Mouse (Mus musculus) embryonic facial prominence, embryonic 12.5 days (tissue): ENCODE measurements around the gene Olfr190. TPM values are rescaled to one million over a fixed set of nuclear protein-coding genes. Genes with fewer than 3 reads are reported as not detected.
"Not testable (repeated sequence)": the region's sequence is repeated elsewhere in the genome, so short reads cannot be mapped to it uniquely, and the experiment has no call there.

Experiments used
- ATAC-seq: fragments of 200-750 bp; cut with Nextera tagmentation; 2 replicates; pipeline ENCODE4 v1.8.0; 2017; ENCODE audit not compliant: insufficient number of reproducible peaks, insufficient read depth, low FRiP score, low TSS enrichment
- H3K27ac ChIP-seq: fragments of 300-500 bp; sonication (generic); 2 replicates; pipeline ENCODE4 v1.5.1; 2016; ENCODE audit warnings: mild to moderate bottlenecking
- H3K27me3 ChIP-seq: fragments of 300-500 bp; sonication (generic); 2 replicates; pipeline ENCODE4 v1.6.1; 2016; ENCODE audit warnings: mild to moderate bottlenecking, moderate library complexity
- H3K36me3 ChIP-seq: fragments of 300-500 bp; sonication (generic); 2 replicates; pipeline ENCODE4 v1.6.1; 2016; ENCODE audit warnings: mild to moderate bottlenecking
- H3K4me1 ChIP-seq: fragments of 300-500 bp; sonication (generic); 2 replicates; pipeline ENCODE4 v1.6.1; 2016
- H3K4me2 ChIP-seq: fragments of 300-500 bp; sonication (generic); replicated peaks from 2 replicates; pipeline ENCODE4 v1.6.1; 2016; ENCODE audit warnings: mild to moderate bottlenecking, moderate library complexity
- H3K4me3 ChIP-seq: fragments of 300-500 bp; sonication (generic); 2 replicates; pipeline ENCODE4 v1.5.1; 2016; ENCODE audit warnings: mild to moderate bottlenecking
- H3K9ac ChIP-seq: fragments of 300-500 bp; sonication (generic); 2 replicates; pipeline ENCODE4 v1.6.1; 2016; ENCODE audit warnings: mild to moderate bottlenecking, moderate library complexity
- H3K9me3 ChIP-seq: fragments of 300-500 bp; sonication (generic); 2 replicates; pipeline ENCODE4 v1.6.1; 2016; ENCODE audit warnings: mild to moderate bottlenecking, moderate library complexity
- WGBS: fragments of 180-500 bp; shearing (Covaris S2); methylation state at CpG from one replicate; pipeline ENCODE4 v1.1.7; 2016; 5-methylcytosine and 5-hydroxymethylcytosine counted together
- polyA plus RNA-seq: library from polyadenylated mRNA; unstranded; fragments of >200 nt; fragmentation: Nextera tagmentation; extraction: Ambion mirVana; gene quantifications from 2 replicates; pipeline ENCODE4 v1.2.1, GENCODE M21; 2016

The Olfr190 gene
- polyA plus RNA-seq = not detected in 2 replicates

DNA sequence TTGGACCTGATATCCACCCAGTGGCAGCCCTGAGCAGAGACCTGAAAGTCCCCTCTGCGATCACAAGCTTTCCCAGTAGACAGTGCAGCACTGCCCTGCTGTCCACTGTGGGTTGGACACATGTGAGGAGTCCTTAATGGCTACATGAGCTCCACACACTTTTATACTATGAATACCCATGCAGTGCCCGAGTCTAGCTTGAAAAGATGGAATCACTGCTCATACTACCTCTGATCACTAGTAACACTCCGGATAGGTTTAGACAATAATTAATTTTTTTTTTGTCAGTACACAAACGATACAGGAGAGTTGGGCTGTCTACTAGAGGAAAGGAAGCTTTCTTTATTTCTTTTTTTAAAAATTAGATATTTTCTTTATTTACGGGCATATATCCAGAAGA is at the start of gene Olfr190:
TSS of gene Olfr190 (minus strand) at position 101 of the 400 bp plus-strand sequence.
- ATAC-seq = no peak
- Histone ChIP-seq H3K36me3 (no peaks in the 10 kb centered on the region), H3K9ac (no peak within 1 kb of the TSS), H3K4me3 (no peak within 1 kb of the TSS), H3K27me3 (no peaks in the 10 kb centered on the region), H3K4me1 (no peaks in the 10 kb centered on the region), H3K27ac (no peak within 1 kb of the TSS), H3K9me3 (no peaks in the 10 kb centered on the region), H3K4me2 (no peak within 1 kb of the TSS)
- 89% methylated on average over 5 of the region's 5 CpGs for WGBS

DNA sequence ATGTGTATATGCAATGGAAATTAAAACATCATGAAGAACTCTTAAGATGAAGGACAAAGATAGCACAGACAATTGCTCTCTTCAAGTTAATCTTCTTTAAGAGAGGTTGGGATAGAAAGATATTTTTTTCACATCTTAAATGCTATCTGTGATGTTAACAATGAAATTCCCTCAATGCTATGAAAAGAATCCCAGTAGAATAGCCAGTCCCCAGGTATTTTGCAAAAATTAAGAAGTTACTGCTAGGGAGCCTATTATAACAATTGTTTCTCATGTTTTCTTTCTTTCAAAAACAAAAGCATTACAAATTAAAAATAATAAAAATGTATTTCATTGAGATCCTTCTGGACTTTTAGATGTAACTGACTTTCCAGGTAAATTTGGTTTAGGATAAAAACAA is 43.2 kb upstream of the Olfr190 start, which contains the start of gene Olfr194:
TSS of gene Olfr194 (minus strand) at position 101 of the 400 bp plus-strand sequence.
- Histone ChIP-seq H3K4me3 (no peak within 1 kb of the TSS), H3K4me2 (no peak within 1 kb of the TSS), H3K9me3 (no peaks in the 10 kb centered on the region), H3K36me3 (no peaks in the 10 kb centered on the region), H3K4me1 (no peaks in the 10 kb centered on the region), H3K27me3 (no peaks in the 10 kb centered on the region), H3K9ac (no peak within 1 kb of the TSS), H3K27ac (no peak within 1 kb of the TSS)
- ATAC-seq = no peak

DNA sequence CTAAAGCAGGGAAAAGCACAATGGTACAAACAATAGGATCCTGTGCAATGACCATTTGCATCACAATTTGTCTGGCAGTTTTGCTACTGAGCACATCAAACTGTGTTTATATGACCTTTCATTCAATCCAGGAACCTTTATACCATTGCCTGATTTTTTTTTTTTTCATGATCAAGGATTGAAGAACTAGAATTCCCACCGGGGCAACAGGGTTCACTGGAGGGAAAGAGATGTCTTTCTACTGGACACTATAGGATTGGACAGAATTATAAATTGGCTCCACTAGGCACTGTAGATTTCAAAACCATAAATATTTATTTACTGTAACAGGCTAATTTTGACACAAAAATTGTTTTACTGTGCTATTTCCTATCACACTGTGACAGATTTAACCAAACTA is 34.0 kb upstream of the Olfr190 start, which contains the start of gene Olfr193:
TSS of gene Olfr193 (minus strand) at position 101 of the 400 bp plus-strand sequence.
- H3K9ac ChIP-seq = no peak within 1 kb of the TSS
- no peaks in the 10 kb centered on the region for H3K36me3 ChIP-seq
- H3K4me1 ChIP-seq = no peaks in the 10 kb centered on the region
- H3K4me3 ChIP-seq = no peak within 1 kb of the TSS
- no peaks in the 10 kb centered on the region for H3K27me3 ChIP-seq
- no peak for ATAC-seq
- H3K4me2 ChIP-seq = no peak within 1 kb of the TSS
- 88% methylated on average over 1 of the region's 1 CpGs for WGBS
- no peak within 1 kb of the TSS for H3K27ac ChIP-seq
- H3K9me3 ChIP-seq = no peaks in the 10 kb centered on the region

DNA sequence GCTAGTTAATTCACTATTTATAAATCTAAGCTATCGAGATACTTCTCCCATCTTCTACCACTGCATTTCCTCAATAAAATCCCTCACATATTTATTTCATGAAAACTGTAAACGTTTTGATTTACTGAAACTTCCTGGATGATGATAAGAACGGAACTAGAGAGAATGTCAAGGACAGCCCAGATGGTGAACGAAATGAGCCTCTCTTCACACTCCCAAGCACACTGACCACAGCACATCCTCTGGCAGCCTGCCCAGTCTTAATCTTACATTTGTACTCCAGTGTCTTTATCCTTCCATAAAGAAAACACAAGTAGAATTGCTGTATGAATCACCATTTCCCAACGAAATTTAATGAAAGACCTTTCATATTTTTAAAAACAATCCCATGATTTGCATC is 30.7 kb upstream of the Olfr190 start:
- not testable (repeated sequence) for H3K27me3 ChIP-seq, ATAC-seq
- WGBS = 79% methylated on average over 5 of the region's 5 CpGs

DNA sequence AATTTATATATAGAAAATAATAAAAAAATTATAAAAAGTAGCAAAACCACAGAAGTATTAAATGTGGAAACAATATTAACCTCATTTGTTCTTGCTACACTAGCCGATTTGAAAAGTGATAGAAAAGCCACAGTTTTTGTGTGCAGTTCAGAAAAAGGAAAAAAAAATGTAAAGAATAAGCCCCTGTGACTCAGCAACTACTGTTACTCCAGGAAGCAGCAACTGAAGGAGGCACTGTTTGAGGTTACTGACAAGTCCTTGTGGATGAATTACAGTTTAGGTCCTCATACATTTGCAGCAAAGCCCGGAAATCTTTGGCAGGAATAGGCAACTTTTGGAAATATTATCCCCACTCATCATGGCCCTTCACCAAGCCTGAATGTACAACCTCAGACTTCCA is 27.5 kb upstream of the Olfr190 start:
- Histone ChIP-seq H3K4me3 (no peak overlapping the region), H3K4me2 (no peak overlapping the region), H3K27me3 (no peaks in the 10 kb centered on the region), H3K4me1 (no peaks in the 10 kb centered on the region), H3K27ac (no peak overlapping the region), H3K36me3 (no peaks in the 10 kb centered on the region), H3K9me3 (no peaks in the 10 kb centered on the region), H3K9ac (no peak overlapping the region)
- WGBS = 72% methylated on average over 2 of the region's 2 CpGs
- ATAC-seq = no peak

More for the DNA sequence above, 30.7 kb upstream of the Olfr190 start:
- not testable (repeated sequence) for H3K4me2 ChIP-seq, H3K9me3 ChIP-seq, H3K4me1 ChIP-seq, H3K36me3 ChIP-seq, H3K9ac ChIP-seq, H3K4me3 ChIP-seq, H3K27ac ChIP-seq

DNA sequence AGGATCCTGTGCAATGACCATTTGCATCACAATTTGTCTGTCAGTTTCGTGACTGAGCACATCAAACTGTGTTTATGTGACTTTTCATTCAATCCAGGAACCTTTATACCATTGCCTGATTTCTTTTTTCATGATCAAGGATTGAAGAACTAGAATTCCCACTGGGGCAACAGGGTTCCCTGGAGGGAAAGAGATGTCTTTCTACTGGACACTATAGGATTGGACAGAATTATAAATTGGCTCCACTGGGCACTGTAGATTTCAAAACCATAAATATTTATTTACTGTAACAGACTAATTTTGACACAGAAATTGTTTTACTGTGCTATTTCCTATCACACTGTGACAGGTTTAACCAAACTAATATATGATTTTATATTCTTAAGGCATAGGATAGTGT is 11.9 kb upstream of the Olfr190 start, which contains the start of gene Olfr191:
TSS of gene Olfr191 (minus strand) at position 101 of the 400 bp plus-strand sequence.
- ATAC-seq, H3K4me2 ChIP-seq, H3K27ac ChIP-seq, H3K27me3 ChIP-seq, H3K9ac ChIP-seq, H3K4me3 ChIP-seq, H3K36me3 ChIP-seq, H3K9me3 ChIP-seq, H3K4me1 ChIP-seq: not testable (repeated sequence)
- WGBS = 47% methylated on average over 1 of the region's 1 CpGs

DNA sequence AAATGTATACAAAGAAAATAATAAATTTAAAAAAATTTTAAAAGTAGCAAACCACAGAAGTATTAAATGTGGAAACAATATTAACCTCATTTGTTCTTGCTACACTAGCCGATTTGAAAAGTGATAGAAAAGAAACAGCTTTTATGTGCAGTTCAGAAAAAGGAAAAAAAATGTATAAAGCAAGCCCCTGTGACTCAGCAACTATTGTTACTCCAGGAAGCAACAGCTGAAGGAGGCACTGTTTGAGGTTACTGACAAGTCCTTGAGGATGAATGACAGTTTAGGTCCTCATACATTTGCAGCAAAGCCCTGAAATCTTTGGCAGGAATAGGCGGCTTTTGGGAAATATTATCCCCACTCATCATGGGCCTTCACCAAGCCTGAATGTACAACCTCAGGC is 3.3 kb upstream of the Olfr190 start:
- H3K27ac ChIP-seq, H3K27me3 ChIP-seq, H3K4me1 ChIP-seq, ATAC-seq, H3K36me3 ChIP-seq, H3K9me3 ChIP-seq, H3K4me2 ChIP-seq, H3K9ac ChIP-seq, H3K4me3 ChIP-seq: not testable (repeated sequence)
- WGBS = 85% methylated on average over 2 of the region's 2 CpGs

DNA sequence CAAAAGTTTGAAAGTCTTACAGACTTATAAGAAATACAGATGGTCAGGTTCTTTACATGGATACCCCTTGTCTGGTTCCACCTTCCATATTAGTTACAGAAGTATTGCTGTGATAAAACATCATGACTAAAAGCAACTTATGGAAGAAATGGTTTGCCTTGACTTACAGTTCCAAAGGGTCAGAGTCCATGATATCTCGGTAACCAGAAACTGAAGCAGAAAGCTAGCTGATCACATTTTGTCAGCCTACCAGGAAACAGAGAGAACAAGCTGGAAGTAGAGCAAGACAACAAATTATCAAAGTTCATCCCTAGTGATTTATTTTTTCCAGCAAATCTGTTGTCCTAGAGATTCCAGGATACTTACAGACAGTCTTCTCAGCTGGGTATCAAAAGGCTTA is 4.3 kb downstream of the Olfr190 start:
- ATAC-seq = no peak
- Histone ChIP-seq H3K9ac (no peak overlapping the region), H3K4me2 (no peak overlapping the region), H3K36me3 (no peaks in the 10 kb centered on the region), H3K9me3 (no peaks in the 10 kb centered on the region), H3K27ac (no peak overlapping the region), H3K4me1 (no peaks in the 10 kb centered on the region), H3K27me3 (no peaks in the 10 kb centered on the region), H3K4me3 (no peak overlapping the region)
- 82% methylated on average over 1 of the region's 1 CpGs for WGBS

DNA sequence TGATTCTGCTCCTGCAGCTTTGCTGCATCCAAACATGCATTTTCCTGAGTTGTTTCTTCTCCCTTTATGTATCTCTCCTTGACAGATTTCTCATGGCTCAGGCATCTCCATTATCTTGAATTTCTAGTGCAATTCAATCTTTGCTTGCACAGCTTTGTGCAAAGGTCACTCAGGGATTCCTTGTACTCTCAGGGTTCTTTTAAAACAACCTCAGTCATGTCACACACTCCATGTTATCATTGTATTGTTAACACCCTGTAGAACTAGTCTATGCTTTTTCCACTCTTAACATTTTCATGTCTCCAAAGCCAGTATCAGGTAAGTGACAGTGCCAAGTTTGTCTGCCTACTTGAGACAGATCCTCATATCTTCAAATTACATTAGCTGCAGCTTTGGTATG is 6.0 kb downstream of the Olfr190 start:
- no peak for ATAC-seq
- Histone ChIP-seq H3K27me3 (no peaks in the 10 kb centered on the region), H3K4me3 (no peak overlapping the region), H3K9ac (no peak overlapping the region), H3K4me1 (no peaks in the 10 kb centered on the region), H3K27ac (no peak overlapping the region), H3K9me3 (no peaks in the 10 kb centered on the region), H3K4me2 (no peak overlapping the region), H3K36me3 (no peaks in the 10 kb centered on the region)

DNA sequence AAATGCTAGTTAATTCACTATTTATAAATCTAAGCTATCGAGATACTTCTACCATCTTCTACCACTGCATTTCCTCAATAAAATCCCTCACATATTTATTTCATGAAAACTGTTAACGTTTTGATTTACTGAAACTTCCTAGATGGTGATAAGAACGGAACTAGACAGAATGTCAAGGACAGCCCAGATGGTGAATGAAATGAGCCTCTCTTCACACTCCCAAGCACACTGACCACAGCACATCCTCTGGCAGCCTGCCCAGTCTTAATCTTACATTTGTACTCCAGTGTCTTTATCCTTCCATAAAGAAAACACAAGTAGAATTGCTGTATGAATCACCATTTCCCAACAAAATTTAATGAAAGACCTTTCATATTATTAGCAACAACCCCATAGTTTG is 15.4 kb downstream of the Olfr190 start:
- 70% methylated on average over 3 of the region's 3 CpGs for WGBS
- H3K27me3 ChIP-seq, H3K36me3 ChIP-seq, H3K4me3 ChIP-seq, H3K4me2 ChIP-seq, ATAC-seq, H3K9ac ChIP-seq, H3K9me3 ChIP-seq, H3K27ac ChIP-seq, H3K4me1 ChIP-seq: not testable (repeated sequence)

DNA sequence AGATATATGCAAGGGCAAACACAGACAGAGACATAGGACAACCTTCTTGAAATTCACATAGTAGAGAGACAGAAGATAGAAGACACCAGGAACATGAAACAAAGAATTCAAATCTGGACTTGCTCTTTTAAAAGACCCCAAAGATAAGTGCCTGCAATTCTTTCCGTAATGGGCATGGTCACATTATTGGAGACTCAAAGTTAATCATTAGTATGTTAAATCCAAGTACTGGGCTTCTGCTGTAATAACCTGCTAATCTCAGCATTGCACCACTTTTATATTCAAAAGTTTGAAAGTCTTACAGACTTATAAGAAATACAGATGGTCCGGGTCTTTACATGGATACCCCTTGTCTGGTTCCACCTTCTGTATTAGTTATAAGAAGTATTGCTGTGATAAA is 28.5 kb downstream of the Olfr190 start:
- not testable (repeated sequence) for ATAC-seq, H3K4me2 ChIP-seq, H3K4me1 ChIP-seq, H3K9me3 ChIP-seq, H3K4me3 ChIP-seq, H3K9ac ChIP-seq, H3K27me3 ChIP-seq, H3K27ac ChIP-seq, H3K36me3 ChIP-seq
- 84% methylated on average over 2 of the region's 2 CpGs for WGBS

DNA sequence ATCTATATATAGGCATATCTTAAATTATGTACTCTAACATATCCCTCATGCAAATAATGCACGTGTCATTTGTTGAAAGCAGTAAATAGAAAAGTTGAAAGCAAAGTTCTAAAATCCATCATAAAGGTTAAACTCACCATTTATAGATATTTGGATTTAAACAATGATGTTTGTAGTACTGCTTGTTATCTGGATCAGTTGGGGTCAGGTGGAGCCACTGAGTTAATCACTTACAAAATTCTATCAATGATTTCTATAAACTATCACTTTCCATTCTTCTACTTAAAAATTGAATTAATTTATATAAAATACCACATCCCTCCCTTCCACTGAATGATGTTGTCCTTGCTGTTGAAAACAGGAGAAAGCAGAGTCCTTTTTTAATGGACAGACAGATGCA is 28.9 kb downstream of the Olfr190 start:
- no peaks in the 10 kb centered on the region for H3K27me3 ChIP-seq
- ATAC-seq = no peak
- H3K9ac ChIP-seq = no peak overlapping the region
- no peak overlapping the region for H3K27ac ChIP-seq
- H3K36me3 ChIP-seq = no peaks in the 10 kb centered on the region
- no peaks in the 10 kb centered on the region for H3K4me1 ChIP-seq
- H3K4me3 ChIP-seq = no peak overlapping the region
- H3K9me3 ChIP-seq = no peaks in the 10 kb centered on the region
- WGBS = 76% methylated on average over 1 of the region's 1 CpGs
- no peak overlapping the region for H3K4me2 ChIP-seq

DNA sequence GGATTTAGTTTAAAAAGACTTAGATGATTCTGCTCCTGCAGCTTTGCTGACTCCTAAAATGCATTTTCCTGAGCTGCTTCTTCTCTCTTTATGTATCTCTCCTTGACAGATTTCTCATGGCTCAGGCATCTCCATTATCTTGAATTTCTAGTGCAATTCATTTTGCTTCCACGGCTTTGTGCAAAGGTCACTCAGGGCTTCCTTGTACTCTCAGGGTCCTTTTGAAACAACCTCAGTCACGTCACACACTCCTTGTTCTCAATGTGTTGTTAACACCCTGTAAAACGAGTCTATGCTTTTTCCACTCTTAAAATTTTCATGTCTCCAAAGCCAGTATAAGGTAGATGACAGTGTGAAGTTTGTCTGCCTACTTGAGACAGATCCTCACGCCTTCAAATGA is 30.2 kb downstream of the Olfr190 start:
- no peaks in the 10 kb centered on the region for H3K36me3 ChIP-seq
- no peak overlapping the region for H3K4me3 ChIP-seq
- no peak overlapping the region for H3K27ac ChIP-seq
- no peak overlapping the region for H3K9ac ChIP-seq
- 72% methylated on average over 4 of the region's 4 CpGs for WGBS
- H3K27me3 ChIP-seq = no peaks in the 10 kb centered on the region
- no peak overlapping the region for H3K4me2 ChIP-seq
- H3K9me3 ChIP-seq = no peaks in the 10 kb centered on the region
- no peak for ATAC-seq
- no peaks in the 10 kb centered on the region for H3K4me1 ChIP-seq
